Mouse (Mus musculus) C2C12 (cell line): ENCODE measurements around the gene Dctpp1.

Source experiments
- CEBPB ChIP-seq: IDR thresholded peaks from one replicate; pipeline ENCODE4 v1.6.1; 2011; ENCODE audit warnings: low read depth, mild to moderate bottlenecking, control low read depth, moderate library complexity
- CTCF ChIP-seq: IDR thresholded peaks from one replicate; pipeline ENCODE4 v1.5.1; 2011; ENCODE audit not compliant: control insufficient read depth, insufficient read depth, insufficient read length
- FOSL1 ChIP-seq: IDR thresholded peaks from one replicate; pipeline ENCODE4 v1.8.0; 2011; ENCODE audit warnings: mild to moderate bottlenecking, low read length; ENCODE audit not compliant: poor library complexity, insufficient read depth, severe bottlenecking
- MAX ChIP-seq: IDR thresholded peaks from one replicate; pipeline ENCODE4 v1.6.1; 2011; ENCODE audit warnings: mild to moderate bottlenecking, control low read depth
- MYOD1 ChIP-seq: IDR thresholded peaks from one replicate; pipeline ENCODE4 v1.6.1; 2011; ENCODE audit warnings: low read depth; ENCODE audit not compliant: control insufficient read depth, insufficient read length
- MYOG ChIP-seq: IDR thresholded peaks from one replicate; pipeline ENCODE4 v1.6.1; 2011; ENCODE audit not compliant: control insufficient read depth, insufficient read length; ENCODE audit errors: extremely low read depth
- USF1 ChIP-seq: IDR thresholded peaks from one replicate; pipeline ENCODE4 v1.6.1; 2011; ENCODE audit warnings: low read depth, mild to moderate bottlenecking, control low read depth, moderate library complexity

- TF ChIP-seq CTCF (no peak), USF1 (no peak), FOSL1 (no peak), CEBPB (no peak), MYOD1 (no peak), MAX (no peak), MYOG (no peak)
Measured at GRCm38 (mm10) chr7:127211014-127211745, 49.3 kb downstream of the Dctpp1 start.
